Mouse (Mus musculus): ENCODE measurements at regions not wholly inside any gene's neighbourhood (a gene's known extent, or its start where the extent isn't known, plus 50 kb on each side); places are given as distances from the start of the nearest gene placed in this dataset.

DNA sequence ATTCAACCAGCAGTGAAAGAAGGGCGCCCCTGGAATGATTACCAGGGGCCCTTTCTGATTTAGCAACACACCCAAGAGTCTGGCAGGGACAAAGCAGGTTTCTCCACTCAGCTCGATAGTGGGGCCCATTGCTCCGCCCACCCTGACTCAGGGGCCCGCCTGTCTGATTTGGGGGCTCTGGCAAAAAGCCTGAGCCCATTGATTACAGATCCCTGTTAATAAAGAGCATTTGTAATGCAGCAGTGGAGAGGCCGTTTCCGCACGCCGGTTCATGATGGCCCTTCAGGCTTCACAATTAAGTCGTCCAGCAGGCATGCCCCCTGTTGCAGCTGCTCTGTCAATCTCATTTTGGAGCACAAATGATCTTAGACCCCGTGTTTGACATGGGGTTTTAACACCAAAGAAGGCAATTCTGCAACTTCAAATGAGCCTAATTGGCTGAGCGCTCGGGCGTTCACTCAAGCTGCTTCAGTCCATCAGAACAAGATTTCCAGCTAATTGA lies 259.0 kb downstream of the Sim1 start:
- TF ChIP-seq CHD2 (IDR thresholded peaks at IDR 0.05; ENCODE audit: low read depth, low read length) (no peak), ZC3H11A (IDR thresholded peaks at IDR 0.05; ENCODE audit: borderline replicate concordance, low read depth, low read length) (no peak), HCFC1 (IDR thresholded peaks at IDR 0.05; ENCODE audit: borderline replicate concordance, insufficient read depth, low read length) (no peak)
